Mouse (Mus musculus) neural tube, embryonic 14.5 days (tissue): ENCODE measurements at regions not wholly inside any gene's neighbourhood (a gene's known extent, or its start where the extent isn't known, plus 50 kb on each side); places are given as distances from the start of the nearest gene placed in this dataset.

Source experiments
- ATAC-seq: fragments of 200-750 bp; cut with Nextera tagmentation; 2 replicates; pipeline ENCODE4 v1.8.0; 2017; ENCODE audit warnings: low read depth, mild to moderate bottlenecking, moderate TSS enrichment, moderate library complexity
- H3K27ac ChIP-seq: fragments of 300-500 bp; sonication (generic); 2 replicates; pipeline ENCODE4 v1.5.1; 2014; ENCODE audit warnings: low read depth, mild to moderate bottlenecking, control low read depth, low read length, moderate library complexity, mixed read lengths
- H3K27me3 ChIP-seq: fragments of 300-500 bp; sonication (generic); 2 replicates; pipeline ENCODE4 v1.6.1; 2014; ENCODE audit warnings: low read length; ENCODE audit not compliant: control insufficient read depth, insufficient read depth
- H3K36me3 ChIP-seq: fragments of 300-500 bp; sonication (generic); 2 replicates; pipeline ENCODE4 v1.6.1; 2014; ENCODE audit warnings: low read length, mixed read lengths; ENCODE audit not compliant: control insufficient read depth, insufficient read depth
- H3K4me1 ChIP-seq: fragments of 300-500 bp; sonication (generic); 2 replicates; pipeline ENCODE4 v1.6.1; 2014; ENCODE audit warnings: low read length; ENCODE audit not compliant: control insufficient read depth, insufficient read depth
- H3K4me2 ChIP-seq: fragments of 300-500 bp; sonication (generic); 2 replicates; pipeline ENCODE4 v1.6.1; 2014; ENCODE audit warnings: mild to moderate bottlenecking, low read depth, low read length, control low read depth
- H3K4me3 ChIP-seq: fragments of 300-500 bp; sonication (generic); 2 replicates; pipeline ENCODE4 v1.5.1; 2014; ENCODE audit warnings: low read depth, low read length, control low read depth, mixed read lengths
- H3K9ac ChIP-seq: fragments of 300-500 bp; sonication (generic); replicated peaks from 2 replicates; pipeline ENCODE4 v1.6.1; 2014; ENCODE audit warnings: low read depth, mild to moderate bottlenecking, control low read depth, low read length, mixed read lengths
- H3K9me3 ChIP-seq: fragments of 300-500 bp; sonication (generic); 2 replicates; pipeline ENCODE4 v1.6.1; 2016; ENCODE audit warnings: low read length; ENCODE audit not compliant: control insufficient read depth
- WGBS: fragments of 180-500 bp; shearing (Covaris S2); extraction: QIAGEN DNeasy Blood & Tissue Kit; methylation state at CpG from one replicate; pipeline ENCODE4 v1.1.7; 2014; 5-methylcytosine and 5-hydroxymethylcytosine counted together

- no peak for ATAC-seq
- H3K4me2 ChIP-seq: no peak overlapping the region
- no peaks in the 10 kb centered on the region for H3K4me1 ChIP-seq
- H3K4me3 ChIP-seq: no peak overlapping the region
- H3K9ac ChIP-seq: no peak overlapping the region
- H3K27me3 ChIP-seq: no peaks in the 10 kb centered on the region
- H3K27ac ChIP-seq: no peak overlapping the region
- no peaks in the 10 kb centered on the region for H3K36me3 ChIP-seq
- WGBS: 50% methylated on average over 11 of the region's 11 CpGs
- no peaks in the 10 kb centered on the region for H3K9me3 ChIP-seq
These were observed 94.8 kb downstream of the 3110018I06Rik start for GRCm38 (mm10) chr12:107583151-107583720.

- no peak overlapping the region for H3K4me3 ChIP-seq
- H3K9ac ChIP-seq: no peak overlapping the region
- no peak overlapping the region for H3K27ac ChIP-seq
- no peaks in the 10 kb centered on the region for H3K36me3 ChIP-seq
- no peak for ATAC-seq
- H3K9me3 ChIP-seq: no peaks in the 10 kb centered on the region
- H3K4me1 ChIP-seq: no peaks in the 10 kb centered on the region
- WGBS: 34% methylated on average over 9 of the region's 9 CpGs
- no peak overlapping the region for H3K4me2 ChIP-seq
- H3K27me3 ChIP-seq: no peaks in the 10 kb centered on the region
These were observed 97.3 kb downstream of the 3110018I06Rik start for GRCm38 (mm10) chr12:107585696-107586225.

GRCm38 (mm10) chr12:107596236-107596635 lies 107.8 kb downstream of the 3110018I06Rik start:
- Histone ChIP-seq H3K4me3 (no peak overlapping the region), H3K27me3 (no peaks in the 10 kb centered on the region), H3K4me2 (no peak overlapping the region), H3K36me3 (no peaks in the 10 kb centered on the region), H3K27ac (no peak overlapping the region), H3K4me1 (no peaks in the 10 kb centered on the region), H3K9ac (no peak overlapping the region), H3K9me3 (no peaks in the 10 kb centered on the region)
- ATAC-seq: no peak

- Histone ChIP-seq H3K4me3 (no peak overlapping the region), H3K27me3 (no peaks in the 10 kb centered on the region), H3K27ac (no peak overlapping the region), H3K9ac (no peak overlapping the region), H3K4me2 (no peak overlapping the region), H3K36me3 (no peaks in the 10 kb centered on the region), H3K4me1 (no peaks in the 10 kb centered on the region), H3K9me3 (no peaks in the 10 kb centered on the region)
- ATAC-seq: no peak
- 95% methylated on average over 5 of the region's 5 CpGs for WGBS
These were observed 112.1 kb downstream of the 3110018I06Rik start for GRCm38 (mm10) chr12:107600576-107600975.

- Histone ChIP-seq H3K36me3 (no peaks in the 10 kb centered on the region), H3K9ac (no peak overlapping the region), H3K4me3 (no peak overlapping the region), H3K4me2 (no peak overlapping the region), H3K4me1 (no peaks in the 10 kb centered on the region), H3K9me3 (no peaks in the 10 kb centered on the region), H3K27me3 (no peaks in the 10 kb centered on the region), H3K27ac (no peak overlapping the region)
- WGBS: 91% methylated on average over 6 of the region's 6 CpGs
- no peak for ATAC-seq
These were observed 120.5 kb downstream of the 3110018I06Rik start for GRCm38 (mm10) chr12:107608966-107609365.

- H3K4me2 ChIP-seq: no peak overlapping the region
- H3K27ac ChIP-seq: no peak overlapping the region
- H3K4me1 ChIP-seq: no peaks in the 10 kb centered on the region
- H3K4me3 ChIP-seq: no peak overlapping the region
- no peaks in the 10 kb centered on the region for H3K36me3 ChIP-seq
- H3K9ac ChIP-seq: no peak overlapping the region
- H3K27me3 ChIP-seq: no peaks in the 10 kb centered on the region
- ATAC-seq: no peak
- WGBS: 76% methylated on average over 4 of the region's 4 CpGs
- no peaks in the 10 kb centered on the region for H3K9me3 ChIP-seq
These were observed 121.6 kb downstream of the 3110018I06Rik start for GRCm38 (mm10) chr12:107609986-107610385.

GRCm38 (mm10) chr12:107617212-107617994 lies 129.0 kb downstream of the 3110018I06Rik start:
- no peak overlapping the region for H3K4me2 ChIP-seq
- ATAC-seq: no peak
- no peaks in the 10 kb centered on the region for H3K9me3 ChIP-seq
- H3K4me3 ChIP-seq: no peak overlapping the region
- no peak overlapping the region for H3K9ac ChIP-seq
- H3K4me1 ChIP-seq: no peaks in the 10 kb centered on the region
- H3K36me3 ChIP-seq: no peaks in the 10 kb centered on the region
- no peak overlapping the region for H3K27ac ChIP-seq
- 72% methylated on average over 16 of the region's 16 CpGs for WGBS
- H3K27me3 ChIP-seq: no peaks in the 10 kb centered on the region

GRCm38 (mm10) chr12:107624446-107624845 lies 136.0 kb downstream of the 3110018I06Rik start:
- Histone ChIP-seq H3K4me1 (no peaks in the 10 kb centered on the region), H3K9me3 (no peaks in the 10 kb centered on the region), H3K27me3 (no peaks in the 10 kb centered on the region), H3K4me2 (no peak overlapping the region), H3K4me3 (no peak overlapping the region), H3K36me3 (no peaks in the 10 kb centered on the region), H3K27ac (no peak overlapping the region), H3K9ac (no peak overlapping the region)
- no peak for ATAC-seq
- 65% methylated on average over 3 of the region's 3 CpGs for WGBS

GRCm38 (mm10) chr12:107648008-107648407 lies 159.6 kb downstream of the 3110018I06Rik start:
- 32% methylated on average over 9 of the region's 9 CpGs for WGBS
- H3K4me3 ChIP-seq: no peak overlapping the region

More at GRCm38 (mm10) chr12:107648008-107648407, 159.6 kb downstream of the 3110018I06Rik start:
- no peak for ATAC-seq
- Histone ChIP-seq H3K9ac (no peak overlapping the region), H3K27ac (no peak overlapping the region), H3K9me3 (no peaks in the 10 kb centered on the region), H3K36me3 (no peaks in the 10 kb centered on the region), H3K4me1 (no peaks in the 10 kb centered on the region), H3K4me2 (no peak overlapping the region), H3K27me3 (no peaks in the 10 kb centered on the region)
